In the genomic region with DNA sequence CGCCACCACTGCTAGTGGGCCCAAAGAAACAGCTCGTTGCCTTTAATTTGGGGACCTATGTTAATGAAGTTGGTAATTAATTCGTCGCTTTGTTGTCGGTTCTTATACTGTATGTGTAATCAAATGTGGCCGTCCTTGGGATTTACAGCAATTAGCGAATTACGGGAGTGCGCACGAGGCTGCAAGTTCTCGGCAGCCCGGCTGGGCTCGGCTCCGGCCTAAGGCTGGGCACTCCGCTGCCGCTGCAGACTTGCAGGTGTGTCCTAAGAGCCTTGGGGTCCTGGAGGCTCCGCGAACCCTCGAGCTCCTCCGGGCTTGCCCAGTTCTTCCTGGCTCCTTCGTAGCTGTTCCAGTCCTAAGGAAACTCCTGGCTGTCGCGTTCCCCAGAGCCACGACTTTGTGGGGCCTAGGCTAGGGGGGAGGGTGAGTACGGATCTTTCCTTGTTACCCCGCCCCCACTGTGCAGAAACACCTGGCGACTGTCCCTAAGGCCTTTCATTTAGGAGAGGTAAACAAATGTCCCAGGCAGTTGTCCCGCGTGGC, we compare ENCODE assay signal across 12 mouse cellular contexts. TPM values are rescaled to one million over a fixed set of nuclear protein-coding genes. Genes with fewer than 3 reads are reported as not detected.
A peak's percentile ranks its signal among the peaks of the same experiment; 100 is the strongest.
DNase-seq lines count a peak whose midpoint lies in the region; ATAC-seq lines count a peak whose summit lies in the region.
"Had no signal": no experiment of that assay in that cellular context is flagged by ENCODE, and none has a peak within 500 bp of the region (broad histone marks: within the 10 kb centered on the region; RNA-seq: fewer than 3 reads in every experiment).

No protein-coding gene starts in this region.

- ATAC-seq in hindbrain, embryonic 11.5 days (ENCODE audit: low FRiP score) = 0 out of 2 replicates have a peak, but pooled peaks have one; percentile 17
- ATAC-seq in midbrain, embryonic 15.5 days (replicated peaks) = peak; percentile 19; the same call in 1 of the 2 replicates
- no peak for ATAC-seq in erythroid progenitor cell, adult 5-6 weeks (replicated peaks; ENCODE audit: low FRiP score, poor library complexity, severe bottlenecking)

- H3K27ac ChIP-seq in hindbrain, embryonic 11.5 days (ENCODE audit: low read depth, low read length) = no peak overlapping the region
- H3K27ac ChIP-seq in midbrain, embryonic 15.5 days = peak overlapping the region; percentile 80
- H3K27ac ChIP-seq: macrophage had no signal

- no peak overlapping the region for H3K9ac ChIP-seq in hindbrain, embryonic 11.5 days (ENCODE audit: low read depth, low read length)
- H3K9ac ChIP-seq in midbrain, embryonic 15.5 days = peak overlapping the region; percentile 32

- peak; percentile 24 for DNase-seq in kidney, postnatal 10 days
- no peak for DNase-seq in kidney, adult 9 months
- DNase-seq in cerebellum, postnatal 25 days = peak; percentile 52
- peak; percentile 68 for DNase-seq in hindbrain, embryonic 11.5 days (ENCODE audit: low spot score)
- no peak for DNase-seq in urinary bladder, postnatal 36 days (ENCODE audit: low spot score in 2 of 2)
- no peak for DNase-seq in adrenal gland, postnatal 14 days
- DNase-seq: gastrocnemius, postnatal 25 days had no signal

- H3K4me3 ChIP-seq in hindbrain, embryonic 11.5 days (ENCODE audit: low read depth, low read length) = no peak overlapping the region
- H3K4me3 ChIP-seq in midbrain, embryonic 15.5 days = peak overlapping the region; percentile 28

- H3K4me2 ChIP-seq in hindbrain, embryonic 11.5 days (replicated peaks; ENCODE audit: low read depth, low read length) = no peak overlapping the region
- peak overlapping the region; percentile 56 for H3K4me2 ChIP-seq in midbrain, embryonic 15.5 days

- H3K4me1 ChIP-seq in hindbrain, embryonic 11.5 days (replicated peaks; ENCODE audit: control insufficient read depth, insufficient read depth, low read length) = peaks cover 4% of the 10 kb centered on the region; the same call in 1 of the 2 replicates
- H3K4me1 ChIP-seq in midbrain, embryonic 15.5 days = peaks cover 16% of the 10 kb centered on the region

- H3K9me3 ChIP-seq in hindbrain, embryonic 11.5 days (ENCODE audit: control insufficient read depth, low read length) = no peaks in the 10 kb centered on the region
- H3K9me3 ChIP-seq in midbrain, embryonic 15.5 days = no peaks in the 10 kb centered on the region

- no peaks in the 10 kb centered on the region for H3K36me3 ChIP-seq in hindbrain, embryonic 11.5 days (ENCODE audit: control insufficient read depth, insufficient read depth, low read length)
- no peaks in the 10 kb centered on the region for H3K36me3 ChIP-seq in midbrain, embryonic 15.5 days (replicated peaks)

- peaks cover 83% of the 10 kb centered on the region for H3K27me3 ChIP-seq in hindbrain, embryonic 11.5 days (ENCODE audit: control insufficient read depth, insufficient read depth, low read length)
- no peaks in the 10 kb centered on the region; the same call in 1 of the 2 replicates for H3K27me3 ChIP-seq in midbrain, embryonic 15.5 days (replicated peaks)
- H3K27me3 ChIP-seq: CH12.LX had no signal

- under 1% methylated on average over 29 of the region's 29 CpGs for WGBS in hindbrain, embryonic 11.5 days
- 2% methylated on average over 29 of the region's 29 CpGs for whole genome bisulfite sequencing in midbrain, embryonic 15.5 days

RNA-seq across cellular contexts. Expression of a gene that starts 4.8 kb away (rescaled TPM):
- 13.9 TPM in 2 replicates for polyA plus RNA-seq in hindbrain, embryonic 11.5 days (2014; fragmentation: Nextera tagmentation; extraction: Ambion mirVana)
- polyA plus RNA-seq in midbrain, embryonic 15.5 days (2015; fragmentation: Nextera tagmentation; extraction: Ambion mirVana) = 83.5 and 83.6 TPM in 2 replicates
- total RNA-seq in erythroid progenitor cell, adult 5-6 weeks (2015; ENCODE audit: low replicate concordance) = not detected in 2 replicates
- total RNA-seq in erythroid progenitor cell, adult 5-6 weeks (2017; ENCODE audit: low replicate concordance) = not detected in 2 replicates
- not detected in 2 replicates for total RNA-seq in adrenal gland, postnatal 14 days (2021)
- total RNA-seq: CH12.LX; gastrocnemius, postnatal 25 days had no signal
- polyA plus RNA-seq: kidney, embryonic 14.5 days; macrophage had no signal

Comparison
In these comparisons a context has a peak if more than half of its experiments do, and no peak if none do; other contexts are left out.
1. DNase-seq: peak in kidney, postnatal 10 days (single experiment), cerebellum, postnatal 25 days (2 of 2) and hindbrain, embryonic 11.5 days (single experiment); none in kidney, adult 9 months (single experiment), urinary bladder, postnatal 36 days (0 of 2) and adrenal gland, postnatal 14 days (single experiment).